Mouse (Mus musculus) midbrain, embryonic 14.5 days (tissue): ENCODE results near the gene Srpk3. TPM values are rescaled to one million over a fixed set of nuclear protein-coding genes. Genes with fewer than 3 reads are reported as not detected.
A peak's percentile ranks its signal among the peaks of the same experiment; 100 is the strongest.

Source experiments
- ATAC-seq: fragments of 200-750 bp; cut with Nextera tagmentation; 2 replicates; pipeline ENCODE4 v1.8.0; 2017; ENCODE audit warnings: moderate number of reproducible peaks, moderate library complexity; ENCODE audit not compliant: low FRiP score, low TSS enrichment
- DNase-seq: peaks from one replicate; pipeline ENCODE4 v3.0.0-alpha.2; 2015
- H3K27ac ChIP-seq: fragments of 300-500 bp; sonication (generic); replicated peaks from 2 replicates; pipeline ENCODE4 v1.5.1; 2014; ENCODE audit warnings: mild to moderate bottlenecking, low read depth, low read length, moderate library complexity
- H3K27me3 ChIP-seq: fragments of 300-500 bp; sonication (generic); 2 replicates; pipeline ENCODE4 v1.6.1; 2014; ENCODE audit warnings: low read length, control low read depth, mixed read lengths; ENCODE audit not compliant: control insufficient read depth, insufficient read depth
- H3K36me3 ChIP-seq: fragments of 300-500 bp; sonication (generic); 2 replicates; pipeline ENCODE4 v1.6.1; 2014; ENCODE audit warnings: low read length, control low read depth; ENCODE audit not compliant: control insufficient read depth, insufficient read depth
- H3K4me1 ChIP-seq: fragments of 300-500 bp; sonication (generic); 2 replicates; pipeline ENCODE4 v1.6.1; 2014; ENCODE audit warnings: mild to moderate bottlenecking, antibody characterized with exemption, low read length, control low read depth; ENCODE audit not compliant: control insufficient read depth, insufficient read depth
- H3K4me2 ChIP-seq: fragments of 300-500 bp; sonication (generic); 2 replicates; pipeline ENCODE4 v1.6.1; 2014; ENCODE audit warnings: mild to moderate bottlenecking, low read length, moderate library complexity
- H3K4me3 ChIP-seq: fragments of 300-500 bp; sonication (generic); replicated peaks from 2 replicates; pipeline ENCODE4 v1.5.1; 2014; ENCODE audit warnings: low read depth, low read length
- H3K9ac ChIP-seq: fragments of 300-500 bp; sonication (generic); replicated peaks from 2 replicates; pipeline ENCODE4 v1.6.1; 2014; ENCODE audit warnings: mild to moderate bottlenecking, low read length, moderate library complexity
- H3K9me3 ChIP-seq: fragments of 300-500 bp; sonication (generic); 2 replicates; pipeline ENCODE4 v1.6.1; 2016; ENCODE audit warnings: low read length, control low read depth, mixed read lengths; ENCODE audit not compliant: control insufficient read depth
- WGBS: fragments of 180-500 bp; shearing (Covaris S2); extraction: QIAGEN DNeasy Blood & Tissue Kit; methylation state at CpG from one replicate; pipeline ENCODE4 v1.1.7; 2014; 5-methylcytosine and 5-hydroxymethylcytosine counted together
- polyA plus RNA-seq: library from polyadenylated mRNA; unstranded; fragments of >200 nt; fragmentation: Nextera tagmentation; extraction: Ambion mirVana; gene quantifications from 2 replicates; pipeline ENCODE4 v1.2.1, GENCODE M21; 2014

Srpk3 gene
- polyA plus RNA-seq, 1 experiment from 2014 or later = 1.5 TPM

DNA sequence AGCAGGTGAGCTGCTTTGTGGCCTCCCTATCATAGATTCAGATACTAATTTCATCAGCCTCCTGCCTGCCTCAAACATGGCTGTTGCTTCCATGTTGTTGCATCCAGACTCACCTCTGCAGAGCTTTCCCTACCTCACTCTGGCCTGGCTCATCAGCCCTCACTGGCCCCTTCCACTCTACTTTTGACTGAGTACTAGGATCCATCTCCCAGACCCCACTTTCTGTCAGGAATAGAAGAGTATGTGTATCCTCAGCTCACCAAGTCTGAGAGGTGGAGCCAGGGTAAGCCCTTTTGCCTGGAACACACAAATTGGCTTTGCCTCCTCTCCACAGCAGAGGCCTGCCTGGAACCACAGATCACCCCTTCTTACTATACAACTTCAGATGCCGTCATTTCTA is 14.3 kb downstream of the Srpk3 start:
- H3K27me3 ChIP-seq = no peaks in the 10 kb centered on the region
- WGBS = 77% methylated on average over 1 of the region's 1 CpGs
- H3K4me3 ChIP-seq = no peak overlapping the region
- peak overlapping the region; percentile 65 for H3K4me2 ChIP-seq
- no peaks in the 10 kb centered on the region for H3K9me3 ChIP-seq
- no peak overlapping the region for H3K27ac ChIP-seq
- DNase-seq = no peak
- ATAC-seq = no peak
- H3K4me1 ChIP-seq = peaks cover 17% of the 10 kb centered on the region; the same call in 1 of the 2 replicates
- H3K36me3 ChIP-seq = peaks cover 16% of the 10 kb centered on the region
- no peak overlapping the region for H3K9ac ChIP-seq

DNA sequence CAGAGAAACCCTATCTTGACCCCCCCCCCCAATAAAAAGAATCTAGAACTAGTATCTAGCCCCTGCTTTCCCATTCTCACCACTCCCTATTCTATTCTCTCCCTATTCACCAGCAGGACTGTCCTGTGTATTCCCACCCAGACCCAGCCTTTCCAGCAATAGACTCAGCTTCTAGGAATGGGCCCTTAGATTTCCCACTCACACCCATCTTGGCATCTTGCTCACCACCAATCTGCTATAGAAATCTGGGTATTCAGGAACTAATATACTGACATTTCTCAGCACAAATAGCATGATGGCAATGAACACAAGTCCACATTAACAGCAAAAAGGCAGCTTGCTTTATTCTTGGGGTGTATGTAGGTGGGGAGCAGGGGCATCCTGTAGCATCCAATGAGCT is 18.8 kb downstream of the Srpk3 start:
- H3K27me3 ChIP-seq = no peaks in the 10 kb centered on the region
- ATAC-seq (no peak), DNase-seq (no peak)
- H3K9ac ChIP-seq = no peak overlapping the region
- H3K4me3 ChIP-seq = no peak overlapping the region
- H3K27ac ChIP-seq = no peak overlapping the region
- H3K9me3 ChIP-seq = no peaks in the 10 kb centered on the region
- H3K4me2 ChIP-seq = no peak overlapping the region
- H3K4me1 ChIP-seq = peaks cover 3% of the 10 kb centered on the region; the same call in 1 of the 2 replicates
- H3K36me3 ChIP-seq = peaks cover 23% of the 10 kb centered on the region

DNA sequence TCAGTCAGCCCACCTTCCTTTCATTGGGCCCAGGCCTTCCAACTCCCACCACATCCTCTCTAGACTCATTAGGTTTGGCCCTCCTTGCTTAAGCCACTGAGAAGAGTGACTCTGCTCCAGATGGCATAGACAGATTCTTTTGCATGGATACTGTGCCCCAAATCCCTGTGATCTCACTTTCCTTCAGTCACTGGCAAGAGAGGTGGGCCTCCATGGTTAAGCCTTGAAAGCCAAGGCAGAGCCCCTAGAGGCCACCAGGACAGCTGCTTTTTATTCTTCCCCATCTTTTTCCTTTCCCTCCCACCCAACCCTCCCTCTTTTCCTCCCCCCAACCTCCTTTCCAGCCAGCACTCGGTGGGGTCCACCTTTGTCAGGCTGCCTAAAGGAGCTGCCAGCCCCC is 19.3 kb downstream of the Srpk3 start:
- ATAC-seq (no peak), DNase-seq (no peak)
- H3K4me2 ChIP-seq = no peak overlapping the region
- 43% methylated on average over 1 of the region's 1 CpGs for WGBS
- peaks cover 23% of the 10 kb centered on the region for H3K36me3 ChIP-seq
- no peak overlapping the region for H3K9ac ChIP-seq
- no peaks in the 10 kb centered on the region for H3K27me3 ChIP-seq
- no peaks in the 10 kb centered on the region for H3K9me3 ChIP-seq
- H3K27ac ChIP-seq = no peak overlapping the region
- H3K4me1 ChIP-seq = no peaks in the 10 kb centered on the region
- H3K4me3 ChIP-seq = no peak overlapping the region

DNA sequence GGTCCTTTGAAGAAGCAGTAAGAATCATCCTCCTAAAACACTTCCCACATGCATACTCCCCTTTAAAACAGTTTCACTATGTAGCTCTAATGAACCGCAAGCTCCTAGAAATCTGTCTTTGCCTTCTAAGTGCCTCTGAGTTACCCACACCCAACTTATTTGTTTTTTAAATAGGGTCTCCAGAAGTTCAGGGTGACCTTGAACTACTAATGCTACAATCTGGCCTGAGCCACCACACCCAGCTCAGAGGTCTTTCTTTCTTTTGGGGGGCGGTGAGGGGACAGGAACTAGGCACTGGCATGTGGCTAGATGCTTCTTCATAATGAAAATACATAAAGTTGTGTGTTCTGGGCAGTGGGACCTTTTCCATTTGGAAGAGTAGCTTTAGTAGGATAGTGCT is 23.3 kb downstream of the Srpk3 start:
- H3K9me3 ChIP-seq = no peaks in the 10 kb centered on the region
- H3K4me3 ChIP-seq = no peak overlapping the region
- no peak overlapping the region for H3K4me2 ChIP-seq
- H3K4me1 ChIP-seq = no peaks in the 10 kb centered on the region
- whole genome bisulfite sequencing = 87% methylated on average over 2 of the region's 2 CpGs
- H3K27me3 ChIP-seq = no peaks in the 10 kb centered on the region
- H3K27ac ChIP-seq = no peak overlapping the region
- no peak overlapping the region for H3K9ac ChIP-seq
- no peak for DNase-seq
- ATAC-seq = no peak
- peaks cover 7% of the 10 kb centered on the region; the same call in 1 of the 2 replicates for H3K36me3 ChIP-seq

DNA sequence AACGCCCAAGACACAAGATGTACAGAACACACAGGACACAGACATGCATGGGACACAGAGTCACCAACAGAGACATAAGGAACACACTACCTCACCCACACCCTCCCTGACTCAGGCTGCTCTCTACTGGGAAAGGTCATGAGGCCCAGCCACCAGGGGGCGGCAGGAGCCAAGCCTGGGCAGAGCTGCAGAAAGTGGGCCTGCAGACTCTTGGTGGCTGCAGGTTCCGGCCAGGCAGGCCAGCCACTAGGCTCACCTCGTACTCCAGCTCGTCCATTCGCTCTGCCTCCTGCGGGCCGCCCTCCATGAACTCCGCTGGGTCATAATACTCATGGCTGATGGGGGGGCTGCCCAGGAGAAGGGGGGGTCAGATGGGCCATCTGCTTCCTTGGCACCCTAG is 24.3 kb downstream of the Srpk3 start:
- H3K27me3 ChIP-seq = no peaks in the 10 kb centered on the region
- no peak overlapping the region for H3K4me2 ChIP-seq
- DNase-seq = peak; percentile 73
- no peak overlapping the region for H3K9ac ChIP-seq
- no peaks in the 10 kb centered on the region for H3K9me3 ChIP-seq
- peak; percentile 73; the same call in 1 of the 2 replicates for ATAC-seq
- no peaks in the 10 kb centered on the region for H3K4me1 ChIP-seq
- peaks cover 7% of the 10 kb centered on the region; the same call in 1 of the 2 replicates for H3K36me3 ChIP-seq
- WGBS = 49% methylated on average over 9 of the region's 9 CpGs
- H3K4me3 ChIP-seq = no peak overlapping the region
- no peak overlapping the region for H3K27ac ChIP-seq

DNA sequence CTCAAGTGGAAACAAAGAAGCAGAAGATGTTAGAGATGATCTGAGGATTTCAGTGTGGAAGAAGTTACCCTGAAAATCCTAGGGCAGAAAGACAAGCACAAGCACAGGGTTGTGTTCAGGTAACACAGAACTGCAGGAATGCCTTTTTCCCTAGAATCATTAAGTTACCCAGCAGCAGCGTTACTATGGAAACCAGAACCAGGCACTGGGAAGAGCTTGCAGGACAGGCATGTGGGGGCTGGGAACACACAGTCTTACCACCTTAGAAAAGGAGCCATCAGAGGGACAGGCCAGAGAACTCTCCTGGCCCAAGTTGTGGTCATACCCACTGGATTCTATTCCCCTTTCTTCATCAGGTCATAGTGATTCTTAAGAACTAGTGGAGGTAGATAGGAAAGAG is 31.6 kb downstream of the Srpk3 start:
- WGBS = 50% methylated on average over 1 of the region's 1 CpGs
- H3K36me3 ChIP-seq = no peaks in the 10 kb centered on the region
- H3K4me2 ChIP-seq = no peak overlapping the region
- H3K27me3 ChIP-seq = no peaks in the 10 kb centered on the region
- no peak overlapping the region for H3K27ac ChIP-seq
- no peaks in the 10 kb centered on the region for H3K9me3 ChIP-seq
- peak; percentile 62 for DNase-seq
- H3K4me3 ChIP-seq = no peak overlapping the region
- no peaks in the 10 kb centered on the region for H3K4me1 ChIP-seq
- ATAC-seq = no peak
- no peak overlapping the region for H3K9ac ChIP-seq

DNA sequence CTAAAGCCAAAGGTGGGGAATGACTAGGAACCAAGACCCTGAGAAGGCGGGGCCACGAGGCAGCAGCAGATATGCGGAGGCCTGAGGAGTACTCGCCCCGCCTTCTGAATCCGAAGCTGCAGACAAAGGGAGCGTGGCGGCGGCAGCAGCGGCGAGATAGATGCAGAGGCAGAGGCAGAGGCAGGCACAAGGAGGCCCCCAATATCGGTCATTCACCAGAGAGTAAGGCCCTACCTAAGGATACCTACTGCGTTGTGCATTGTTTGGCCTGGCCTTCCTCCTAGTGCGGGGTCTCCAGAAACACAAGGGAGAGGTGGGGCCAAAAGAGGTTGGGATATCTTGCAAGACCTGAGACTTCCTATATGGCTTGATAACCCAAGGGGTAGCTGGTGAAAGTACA is 40.9 kb downstream of the Srpk3 start:
- ATAC-seq (peak; percentile 79), DNase-seq (peak; percentile 76)
- WGBS = 15% methylated on average over 14 of the region's 14 CpGs
- Histone ChIP-seq H3K9ac (peak overlapping the region; percentile 57), H3K4me2 (peak overlapping the region; percentile 46), H3K36me3 (no peaks in the 10 kb centered on the region), H3K27ac (peak overlapping the region; percentile 83), H3K4me3 (peak overlapping the region; percentile 27), H3K9me3 (no peaks in the 10 kb centered on the region), H3K27me3 (no peaks in the 10 kb centered on the region), H3K4me1 (peaks cover 6% of the 10 kb centered on the region; the same call in 1 of the 2 replicates)

DNA sequence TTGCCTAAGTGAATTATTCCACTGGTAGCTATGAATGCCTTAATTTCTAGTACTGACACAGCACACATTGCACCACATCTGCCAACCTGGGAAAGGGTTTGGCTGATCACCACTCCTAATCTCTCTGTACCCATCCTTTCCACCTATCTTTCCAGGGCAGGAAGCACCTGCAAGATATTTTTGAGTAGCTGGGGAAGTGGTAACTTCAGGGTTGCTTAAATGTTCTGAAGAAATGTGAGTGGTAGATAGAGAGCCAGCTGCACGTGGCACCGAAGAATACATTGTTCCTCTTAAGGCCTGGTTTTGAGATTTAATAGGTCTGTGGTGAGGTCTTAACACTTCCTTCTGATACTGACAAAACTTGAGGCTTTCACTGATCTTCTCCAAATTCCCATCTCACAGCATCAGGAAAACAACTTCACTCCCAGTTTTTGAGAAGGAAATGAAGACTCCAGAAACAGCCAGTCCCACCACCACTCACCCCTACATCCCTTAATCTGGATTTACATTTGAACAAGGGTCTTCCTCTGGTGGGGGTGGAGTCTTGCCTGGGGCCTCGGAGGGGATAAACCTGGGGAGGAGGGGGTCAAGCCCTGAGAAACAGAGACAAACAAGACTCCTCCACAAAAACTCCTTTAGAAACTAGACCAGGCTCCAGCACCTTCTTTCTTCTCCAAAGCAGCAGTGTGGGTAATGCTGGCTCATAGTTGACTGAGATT is 42.5 kb downstream of the Srpk3 start:
- Histone ChIP-seq H3K4me1 (peaks cover 8% of the 10 kb centered on the region), H3K4me2 (no peak overlapping the region), H3K9ac (no peak overlapping the region), H3K36me3 (no peaks in the 10 kb centered on the region), H3K4me3 (no peak overlapping the region), H3K27ac (no peak overlapping the region), H3K9me3 (no peaks in the 10 kb centered on the region), H3K27me3 (no peaks in the 10 kb centered on the region)
- no peak for ATAC-seq
- DNase-seq = no peak
- 51% methylated on average over 3 of the region's 3 CpGs for WGBS

DNA sequence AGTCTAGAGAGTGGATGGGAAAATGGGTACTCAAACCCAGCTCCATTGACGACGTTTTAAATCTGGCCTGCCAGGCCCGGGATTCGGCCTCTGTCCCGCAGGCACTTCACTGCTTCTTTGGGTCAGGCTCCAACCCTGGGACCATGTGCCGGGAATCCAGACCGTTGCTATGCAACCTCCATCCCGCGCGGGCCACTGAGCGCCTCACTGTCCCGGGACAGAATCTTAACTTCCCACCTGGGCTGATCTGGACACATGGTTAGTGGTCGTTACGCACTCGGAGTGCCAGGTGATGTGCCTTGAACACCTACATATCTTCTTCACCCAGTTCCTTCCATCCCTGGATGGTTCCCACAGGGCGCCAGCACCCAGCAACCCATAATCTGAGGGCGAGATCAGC is 49.5 kb downstream of the Srpk3 start:
- peak; percentile 22; the same call in 1 of the 2 replicates for ATAC-seq
- 18% methylated on average over 17 of the region's 17 CpGs for WGBS
- H3K4me1 ChIP-seq = peaks cover 6% of the 10 kb centered on the region
- H3K9ac ChIP-seq = peak overlapping the region; percentile 77
- H3K4me2 ChIP-seq = peak overlapping the region; percentile 65
- H3K27me3 ChIP-seq = no peaks in the 10 kb centered on the region
- 0 out of 2 replicates have a peak overlapping the region, but pooled peaks have one; percentile 91 for H3K27ac ChIP-seq
- no peaks in the 10 kb centered on the region for H3K36me3 ChIP-seq
- H3K9me3 ChIP-seq = no peaks in the 10 kb centered on the region
- DNase-seq = peak; percentile 19
- peak overlapping the region; percentile 56 for H3K4me3 ChIP-seq
